Comparison of ENCODE assay signal across 17 mouse cellular contexts in the genomic region with DNA sequence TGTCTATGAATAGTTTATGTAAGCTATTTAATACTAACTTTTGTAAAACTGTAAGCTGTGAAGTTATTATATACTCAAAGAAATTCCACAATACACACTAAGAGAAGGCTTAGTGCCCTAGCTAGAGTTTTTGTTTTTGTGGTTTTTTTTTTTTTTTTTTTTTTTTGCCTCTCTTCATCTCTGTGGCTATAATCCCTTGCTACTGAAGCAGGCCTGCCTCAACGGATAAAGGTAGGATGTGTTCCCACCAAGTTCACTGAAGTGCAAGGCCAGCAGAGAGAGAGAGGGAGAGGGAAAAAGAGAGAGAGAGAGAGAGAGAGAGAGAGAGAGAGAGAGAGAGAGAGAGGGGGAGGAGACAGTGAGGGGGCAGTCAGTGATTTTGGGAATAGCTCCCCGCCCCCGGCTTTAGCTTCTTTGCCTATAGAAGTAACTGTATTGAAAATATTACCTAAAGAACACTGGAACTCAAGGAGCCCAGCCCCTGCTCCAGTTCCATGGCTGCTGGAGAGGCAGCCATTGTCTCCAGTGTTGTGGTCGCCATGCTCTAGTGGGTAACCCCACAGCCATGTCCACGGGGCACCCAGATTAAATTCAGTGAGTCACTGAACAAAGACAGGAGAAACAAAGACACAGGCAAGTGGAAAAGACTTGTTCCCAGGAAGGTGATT. TPM values are rescaled to one million over a fixed set of nuclear protein-coding genes. Genes with fewer than 3 reads are reported as not detected.
DNase-seq lines count a peak whose midpoint lies in the region; ATAC-seq and TF ChIP-seq lines count a peak whose summit lies in the region.
"Had no signal": no experiment of that assay in that cellular context is flagged by ENCODE, and none has a peak within 500 bp of the region (broad histone marks: within the 10 kb centered on the region; RNA-seq: fewer than 3 reads in every experiment).

No protein-coding gene starts in this region.

- H3K9me3 ChIP-seq in hindbrain, embryonic 14.5 days (ENCODE audit: control insufficient read depth, low read length): no peaks in the 10 kb centered on the region
- H3K9me3 ChIP-seq: megakaryocyte, embryonic 14.5 days; stomach, embryonic 15.5 days had no signal

- 33% methylated on average over 5 of the region's 5 CpGs for WGBS in hindbrain, embryonic 14.5 days

- H3K4me2 ChIP-seq in hindbrain, embryonic 14.5 days (replicated peaks): no peak overlapping the region
- H3K4me2 ChIP-seq: stomach, embryonic 15.5 days had no signal

- intact Hi-C loops in gastrocnemius, postnatal 36 days (cut with DNase I): no loop called here

- H3K27me3 ChIP-seq in hindbrain, embryonic 14.5 days (ENCODE audit: control insufficient read depth, insufficient read depth, low read length): no peaks in the 10 kb centered on the region
- H3K27me3 ChIP-seq: megakaryocyte, embryonic 14.5 days; stomach, embryonic 15.5 days had no signal

- 0 out of 2 replicates have a peak, but pooled peaks cover 10% of the 10 kb centered on the region for H3K4me1 ChIP-seq in hindbrain, embryonic 14.5 days (replicated peaks; ENCODE audit: control insufficient read depth, insufficient read depth, low read length)
- H3K4me1 ChIP-seq: stomach, embryonic 15.5 days had no signal

- no peak overlapping the region for H3K9ac ChIP-seq in hindbrain, embryonic 14.5 days
- H3K9ac ChIP-seq: liver, embryonic 14.5 days; stomach, embryonic 15.5 days had no signal

- peak; percentile 17 for DNase-seq in ovary, adult 18-20 months (ENCODE audit: low spot score)
- DNase-seq in ovary, postnatal 10 days (ENCODE audit: low spot score): no peak
- DNase-seq in brain, embryonic 14.5 days (ENCODE audit: low read depth): peak; percentile 64
- no peak for DNase-seq in hindbrain, embryonic 14.5 days (ENCODE audit: low spot score)
- DNase-seq in adrenal gland, postnatal 10 days: no peak
- no peak for DNase-seq in gastrocnemius, postnatal 36 days
- DNase-seq in testis, postnatal 10 days (ENCODE audit: low spot score): no peak
- DNase-seq: adrenal gland, postnatal 36 days; cerebellum, adult 9-10 months; gastrocnemius, postnatal 25 days; heart, postnatal 10 days; kidney, postnatal 25 days; right cerebral cortex, adult 18-20 months had no signal

- TF ChIP-seq POLR2A in brain, embryonic 14.5 days (IDR thresholded peaks at IDR 0.05; ENCODE audit: borderline replicate concordance, extremely low read depth, insufficient read depth, insufficient read length, poor library complexity, severe bottlenecking): no peak

- no peak overlapping the region for H3K27ac ChIP-seq in hindbrain, embryonic 14.5 days
- H3K27ac ChIP-seq: liver, embryonic 14.5 days; stomach, embryonic 15.5 days had no signal

- no peaks in the 10 kb centered on the region for H3K36me3 ChIP-seq in hindbrain, embryonic 14.5 days (replicated peaks; ENCODE audit: control insufficient read depth, insufficient read depth)
- H3K36me3 ChIP-seq: stomach, embryonic 15.5 days had no signal

- ATAC-seq in hindbrain, embryonic 14.5 days (ENCODE audit: low FRiP score): peak; percentile 49

- H3K4me3 ChIP-seq in hindbrain, embryonic 14.5 days (replicated peaks; ENCODE audit: low read length): no peak overlapping the region
- H3K4me3 ChIP-seq: erythroblast, embryonic 14.5 days; megakaryocyte, embryonic 14.5 days; stomach, embryonic 15.5 days had no signal

- TF ChIP-seq CTCF in brain, embryonic 14.5 days (IDR thresholded peaks at IDR 0.05; ENCODE audit: borderline replicate concordance, extremely low read depth, insufficient read depth, insufficient read length): no peak

RNA-seq across cellular contexts. Expression of a gene that starts 4.5 kb away (rescaled TPM):
- polyA plus RNA-seq in brain, embryonic 14.5 days (2012; rRNA removed): 2.1 and 3.6 TPM in 2 replicates
- 3.7 and 5.0 TPM in 2 replicates for polyA plus RNA-seq in hindbrain, embryonic 14.5 days (2014; fragmentation: Nextera tagmentation; extraction: Ambion mirVana)
- total RNA-seq in adrenal gland, postnatal 10 days (2021): 1 to 10 TPM; 1.1 to 1.4 TPM
- under 1 TPM; 0.57 to 0.84 TPM for total RNA-seq in gastrocnemius, postnatal 36 days (2021)
- polyA plus RNA-seq: erythroblast, embryonic 14.5 days had no signal

Comparison
In these comparisons a context has a peak if more than half of its experiments do, and no peak if none do; other contexts are left out.
1. DNase-seq: peak in ovary, adult 18-20 months (single experiment) and brain, embryonic 14.5 days (single experiment); none in ovary, postnatal 10 days (single experiment), hindbrain, embryonic 14.5 days (single experiment), adrenal gland, postnatal 10 days (single experiment), gastrocnemius, postnatal 36 days (0 of 2) and testis, postnatal 10 days (single experiment).